Mouse (Mus musculus): ENCODE results near the gene Grxcr1.

- TF ChIP-seq EP300 (optimal IDR thresholded peaks at IDR 0.05) = no peak
- no peak for TF ChIP-seq CTCF (IDR thresholded peaks at IDR 0.05; ENCODE audit: low read depth)
Measured at GRCm38 (mm10) chr5:68093085-68093484, 61.5 kb downstream of the Grxcr1 start.
